Mouse (Mus musculus): ENCODE results near the gene Chic2. TPM values are rescaled to one million over a fixed set of nuclear protein-coding genes. Genes with fewer than 3 reads are reported as not detected.

Chic2 gene
- total and polyA plus RNA-seq, 3 experiments, result 33.4 to 100 (median 41.1) TPM

- Histone ChIP-seq H3K4me1 (ENCODE audit: control insufficient read depth in 1 of 2, insufficient read depth in 2 of 2, low read length in 2 of 2) (peaks cover 2 to 23% of the 10 kb centered on the region in 2 experiments; a peak in 2 of 4 replicates), H3K27me3 (ENCODE audit: control insufficient read depth in 1 of 2, insufficient read depth in 2 of 2, low read length in 2 of 2) (no peaks in the 10 kb centered on the region), H3K27ac (ENCODE audit: control insufficient read depth, low read depth, low read length) (no peak overlapping the region), H3K79me2 (ENCODE audit: control insufficient read depth, insufficient read depth, low read length, poor library complexity) (no peaks in the 10 kb centered on the region), H3K9ac (ENCODE audit: control insufficient read depth, low read depth, low read length, poor library complexity, severe bottlenecking) (0 out of 2 replicates have a peak overlapping the region, but pooled peaks have one; percentile 23), H3K4me3 (ENCODE audit: control insufficient read depth in 1 of 2, insufficient read depth in 1 of 2, low read depth in 2 of 2, low read length in 2 of 2) (peak overlapping the region; percentile 6 to 38; a peak in 3 of 4 replicates), H3K36me3 (ENCODE audit: control insufficient read depth in 1 of 2, insufficient read depth in 2 of 2, low read length in 2 of 2) (peaks cover 0 to 11% of the 10 kb centered on the region in 2 experiments; a peak in 2 of 4 replicates), H3K9me3 (replicated peaks; ENCODE audit: insufficient read depth, low read length) (no peaks in the 10 kb centered on the region)
- TF ChIP-seq CHD1 (IDR thresholded peaks at IDR 0.05; ENCODE audit: low read depth, low read length) (no peak), NRF1 (IDR thresholded peaks at IDR 0.05; ENCODE audit: insufficient read depth, low read depth, low read length, poor library complexity, severe bottlenecking) (peak; percentile 77), GATA1 (IDR thresholded peaks at IDR 0.05; ENCODE audit: low read depth, low read length) (peak; percentile 31; the same call in 1 of the 2 replicates)
- peak; percentile 62 for DNase-seq (ENCODE audit: low read depth, low spot score)
Measured at GRCm38 (mm10) chr5:74948482-74948881, 96.1 kb downstream of the Chic2 start.

Other genes starting within 250 kb of the Chic2 start
- not detected in 2 replicates for gene Gsx2, start 30.8 kb upstream of the Chic2 start, total RNA-seq (2012; rRNA removed)
- gene Gsx2, start 30.8 kb upstream of the Chic2 start, polyA plus RNA-seq (2012; ENCODE audit: insufficient read depth in 1 of 2, insufficient read length in 2 of 2, low read depth in 1 of 2, low replicate concordance in 2 of 2, missing spikeins in 1 of 2), result not detected
- not detected in 2 replicates for gene Pdgfra, start 107.5 kb upstream of the Chic2 start, total RNA-seq (2012; rRNA removed)
- gene Pdgfra, start 107.5 kb upstream of the Chic2 start, polyA plus RNA-seq (2012; ENCODE audit: insufficient read depth in 1 of 2, insufficient read length in 2 of 2, low read depth in 1 of 2, low replicate concordance in 2 of 2, missing spikeins in 1 of 2), result under 1 TPM in 1 of 2 experiments, not detected in 1; 0.07 TPM

Data from MEL (cell line).